Mouse (Mus musculus): Measurements from ENCODE around the gene Tmem212. TPM values are rescaled to one million over a fixed set of nuclear protein-coding genes. Genes with fewer than 3 reads are reported as not detected.

The Tmem212 gene
- not detected for total RNA-seq (2023)

DNA sequence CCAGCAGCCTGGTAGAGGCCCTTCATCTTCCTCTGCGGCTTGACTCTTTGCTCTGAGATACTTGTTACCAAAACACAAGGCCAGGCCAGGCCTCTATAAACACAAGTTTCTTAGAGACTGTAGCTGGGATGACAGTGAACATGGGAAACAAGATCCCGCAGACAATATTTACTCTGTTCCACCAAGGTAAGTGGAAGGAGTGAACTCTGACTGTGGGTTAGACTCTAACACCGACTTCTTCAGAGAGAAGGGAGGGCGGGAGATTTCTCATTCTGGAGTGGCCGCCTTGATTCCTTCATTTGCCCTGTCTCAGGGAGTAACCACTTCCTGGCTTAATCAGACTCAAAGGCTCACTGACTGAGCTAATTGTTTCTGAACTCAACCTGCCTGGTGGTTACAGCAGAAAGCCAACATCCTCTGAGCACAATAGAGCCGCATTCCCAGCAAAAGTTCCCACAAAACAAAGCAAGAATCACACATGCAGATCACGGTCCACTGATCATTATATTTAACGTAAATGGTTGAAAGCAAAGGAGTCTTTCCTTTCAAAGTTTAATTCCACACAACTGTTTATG, at the start of gene Tmem212:
TSS of gene Tmem212 (minus strand) at position 51 of the 575 bp plus-strand sequence.

DNA sequence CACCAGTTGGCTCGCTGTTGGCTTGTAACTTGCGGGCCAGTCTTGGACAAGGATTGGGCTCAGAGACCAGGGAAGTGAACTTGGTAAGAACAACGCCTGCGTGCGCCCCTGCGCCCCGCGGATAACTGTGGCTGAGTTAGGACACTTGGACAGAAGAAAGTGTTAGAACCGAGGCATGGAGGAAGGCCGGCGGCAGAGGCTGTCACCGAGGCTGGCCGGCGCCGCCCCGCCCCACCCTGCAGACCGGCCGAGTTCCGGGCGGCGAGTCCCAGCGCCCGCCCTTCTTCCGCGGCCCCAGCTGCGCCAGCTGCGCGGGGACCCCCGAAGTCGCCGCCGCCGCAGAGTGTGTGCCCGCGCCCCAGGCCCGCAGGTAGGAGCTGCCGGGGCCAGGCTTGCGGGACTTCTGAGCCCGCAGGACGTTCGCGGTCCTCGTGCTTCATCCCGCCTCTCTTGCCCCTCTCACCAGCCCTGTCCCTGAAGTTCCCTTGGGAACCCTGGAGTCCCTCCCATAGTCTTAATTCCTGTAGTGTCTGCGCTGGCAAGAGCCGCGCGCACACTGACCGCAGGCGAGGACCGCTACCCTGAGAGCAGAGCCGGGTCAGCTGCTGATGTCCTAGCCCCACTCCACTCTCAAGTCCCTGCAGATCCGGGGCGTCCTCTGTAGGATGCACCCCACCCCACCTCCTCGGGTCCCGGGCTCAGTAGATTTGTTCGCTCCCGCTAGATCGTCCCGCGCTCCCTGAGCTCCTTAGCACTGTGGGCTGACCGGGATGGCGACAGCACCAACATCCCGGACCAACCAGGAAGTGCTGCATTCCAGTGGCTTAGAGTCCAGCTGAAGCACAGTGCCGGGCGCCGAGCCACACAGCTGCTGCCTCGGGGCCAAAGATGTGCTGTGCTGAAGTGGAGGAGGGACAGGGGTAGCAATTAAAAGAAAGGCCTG, 42.5 kb upstream of the Tmem212 start, which contains the start of gene Pld1:
TSS of gene Pld1 (plus strand) at position 315 of the 943 bp plus-strand sequence.

Other genes starting within 250 kb of the Tmem212 start
- gene Fndc3b, start 185.1 kb downstream of the Tmem212 start, total RNA-seq (2023), result 1 to 10 TPM; 1.2 to 3.0 TPM
- under 1 TPM; 0.29 to 0.50 TPM for gene Pld1, start 42.3 kb upstream of the Tmem212 start, total RNA-seq (2023)